Mouse (Mus musculus) lung, embryonic 15.5 days (tissue): ENCODE measurements around the gene Medag. TPM values are rescaled to one million over a fixed set of nuclear protein-coding genes. Genes with fewer than 3 reads are reported as not detected.

Source experiments
- ATAC-seq: fragments of 200-750 bp; cut with Nextera tagmentation; 2 replicates; pipeline ENCODE4 v1.8.0; 2017; ENCODE audit warnings: moderate number of reproducible peaks, borderline replicate concordance; ENCODE audit not compliant: low FRiP score, low TSS enrichment; ENCODE audit errors: extremely low read depth
- H3K27ac ChIP-seq: fragments of 300-500 bp; sonication (generic); 2 replicates; pipeline ENCODE4 v1.5.1; 2015; ENCODE audit warnings: moderate library complexity, mild to moderate bottlenecking, inconsistent platforms
- H3K27me3 ChIP-seq: fragments of 300-500 bp; sonication (generic); 2 replicates; pipeline ENCODE4 v1.6.1; 2015; ENCODE audit warnings: inconsistent platforms
- H3K36me3 ChIP-seq: fragments of 300-500 bp; sonication (generic); 2 replicates; pipeline ENCODE4 v1.6.1; 2015; ENCODE audit warnings: inconsistent platforms
- H3K4me1 ChIP-seq: fragments of 300-500 bp; sonication (generic); 2 replicates; pipeline ENCODE4 v1.6.1; 2015; ENCODE audit warnings: inconsistent platforms
- H3K4me2 ChIP-seq: fragments of 300-500 bp; sonication (generic); 2 replicates; pipeline ENCODE4 v1.6.1; 2015; ENCODE audit warnings: inconsistent platforms, mild to moderate bottlenecking, moderate library complexity
- H3K4me3 ChIP-seq: fragments of 300-500 bp; sonication (generic); 2 replicates; pipeline ENCODE4 v1.5.1; 2015; ENCODE audit warnings: mild to moderate bottlenecking, inconsistent platforms
- H3K9ac ChIP-seq: fragments of 300-500 bp; sonication (generic); 2 replicates; pipeline ENCODE4 v1.6.1; 2015; ENCODE audit warnings: inconsistent platforms
- H3K9me3 ChIP-seq: fragments of 300-500 bp; sonication (generic); 2 replicates; pipeline ENCODE4 v1.6.1; 2016; ENCODE audit warnings: inconsistent platforms
- WGBS: fragments of 180-500 bp; shearing (Covaris S2); methylation state at CpG from one replicate; pipeline ENCODE4 v1.1.7; 2015; 5-methylcytosine and 5-hydroxymethylcytosine counted together
- polyA plus RNA-seq: library from polyadenylated mRNA; unstranded; fragments of >200 nt; fragmentation: Nextera tagmentation; extraction: Ambion mirVana; gene quantifications from 2 replicates; pipeline ENCODE4 v1.2.1, GENCODE M21; 2015

Gene Medag
- polyA plus RNA-seq, 1 experiment from 2014 or later = 1.5 TPM

DNA sequence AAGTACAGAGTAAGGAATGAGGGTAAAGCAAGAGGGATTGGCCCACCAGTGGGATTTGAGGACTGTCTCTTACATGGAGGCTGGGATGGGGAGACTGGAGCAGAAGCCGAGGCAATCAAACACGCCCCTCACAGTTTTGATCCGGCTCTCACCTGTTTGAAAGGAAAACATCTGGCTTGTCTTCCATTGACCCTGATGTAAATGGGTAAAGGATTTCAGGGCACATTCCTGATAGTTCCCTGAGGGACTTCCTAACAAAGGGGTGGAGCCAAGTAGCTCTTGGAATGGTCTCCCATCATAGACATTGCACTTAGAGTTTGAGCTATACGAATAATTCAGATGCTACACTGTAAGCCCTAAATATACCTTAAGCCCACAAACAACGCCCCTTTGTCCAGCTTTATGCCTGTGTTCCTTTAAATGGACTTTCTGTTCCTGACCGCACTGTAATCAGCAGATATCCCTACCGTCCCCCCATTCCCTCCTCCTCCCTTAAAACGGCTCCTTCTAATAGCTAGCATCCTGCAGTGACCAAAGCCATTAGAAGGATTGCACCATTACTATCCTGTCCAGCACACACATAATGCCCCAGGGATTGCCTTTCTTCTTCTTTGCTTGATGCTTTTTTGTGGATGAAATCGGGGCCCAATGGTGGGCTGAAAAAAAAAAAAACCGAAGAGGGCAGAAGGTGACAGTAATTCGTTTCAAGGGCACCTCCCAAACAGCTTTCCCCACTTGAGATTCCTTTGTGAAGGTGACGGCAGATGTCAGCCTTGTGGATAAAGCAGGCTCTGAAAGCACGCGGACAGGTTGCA, 36.3 kb upstream of the Medag start:
- Histone ChIP-seq H3K9me3 (no peaks in the 10 kb centered on the region), H3K4me1 (peaks cover 44% of the 10 kb centered on the region), H3K9ac (peak overlapping the region; percentile 27; the same call in 1 of the 2 replicates), H3K4me2 (peak overlapping the region; percentile 43), H3K27me3 (no peaks in the 10 kb centered on the region), H3K4me3 (no peak overlapping the region), H3K36me3 (no peaks in the 10 kb centered on the region), H3K27ac (0 out of 2 replicates have a peak overlapping the region, but pooled peaks have one; percentile 22)
- 32% methylated on average over 14 of the region's 14 CpGs for WGBS
- no peak for ATAC-seq

GRCm38 (mm10) chr5:149375889-149376212, 35.7 kb upstream of the Medag start:
- Histone ChIP-seq H3K9me3 (no peaks in the 10 kb centered on the region), H3K36me3 (no peaks in the 10 kb centered on the region), H3K4me1 (peaks cover 48% of the 10 kb centered on the region), H3K27me3 (no peaks in the 10 kb centered on the region), H3K4me3 (no peak overlapping the region), H3K4me2 (peak overlapping the region; percentile 43), H3K9ac (peak overlapping the region; percentile 27; the same call in 1 of the 2 replicates), H3K27ac (0 out of 2 replicates have a peak overlapping the region, but pooled peaks have one; percentile 22)
- ATAC-seq = peak; percentile 74; the same call in 1 of the 2 replicates
- WGBS = under 1% methylated on average over 8 of the region's 8 CpGs

DNA sequence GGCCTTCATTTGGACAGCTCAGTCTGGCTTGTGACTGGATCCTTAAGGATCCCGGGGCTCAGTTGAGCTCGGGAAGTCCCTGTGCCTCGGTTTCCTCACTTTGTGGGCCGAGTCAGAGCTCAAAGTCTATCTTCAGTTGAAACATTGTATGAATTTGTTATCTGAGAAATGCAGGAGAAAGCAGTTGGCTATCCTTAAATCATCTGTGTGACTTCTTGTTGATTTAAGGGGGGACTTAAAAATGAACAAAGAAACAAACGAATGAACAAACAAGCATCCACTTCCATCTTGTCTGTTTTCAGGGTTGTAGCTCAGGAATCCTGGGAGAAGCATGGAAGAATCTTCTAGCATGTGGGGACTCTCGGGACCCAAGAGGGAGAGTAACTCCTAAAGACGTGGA, 35.2 kb upstream of the Medag start:
- no peak for ATAC-seq
- H3K4me3 ChIP-seq = no peak overlapping the region
- no peaks in the 10 kb centered on the region for H3K36me3 ChIP-seq
- no peaks in the 10 kb centered on the region for H3K9me3 ChIP-seq
- H3K27ac ChIP-seq = no peak overlapping the region
- no peak overlapping the region for H3K4me2 ChIP-seq
- no peaks in the 10 kb centered on the region for H3K27me3 ChIP-seq
- WGBS = 65% methylated on average over 7 of the region's 7 CpGs
- no peak overlapping the region for H3K9ac ChIP-seq
- peaks cover 54% of the 10 kb centered on the region for H3K4me1 ChIP-seq

DNA sequence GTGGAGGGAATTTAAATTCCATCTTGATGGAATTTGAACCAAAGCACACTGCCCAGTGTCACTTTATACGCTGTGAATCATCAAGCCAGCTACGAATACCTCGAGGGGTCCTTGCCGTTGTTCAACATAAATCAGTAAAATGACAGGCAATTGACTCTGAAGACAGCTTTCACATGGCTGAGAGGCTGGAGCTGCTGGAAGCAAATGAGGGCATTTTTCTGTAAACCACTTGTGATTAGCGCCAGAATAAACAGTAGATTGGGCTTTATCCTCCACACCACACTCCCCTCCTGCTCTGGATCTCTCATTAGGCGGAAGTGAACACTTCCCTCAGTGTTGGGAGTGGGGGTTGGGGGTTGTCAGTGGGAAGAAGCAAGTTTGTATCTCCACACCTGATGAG, 34.3 kb upstream of the Medag start:
- no peaks in the 10 kb centered on the region for H3K27me3 ChIP-seq
- 0 out of 2 replicates have a peak overlapping the region, but pooled peaks have one; percentile 13 for H3K27ac ChIP-seq
- no peak for ATAC-seq
- H3K4me1 ChIP-seq = peaks cover 62% of the 10 kb centered on the region
- WGBS = 7% methylated on average over 6 of the region's 6 CpGs
- no peaks in the 10 kb centered on the region for H3K9me3 ChIP-seq
- H3K4me2 ChIP-seq = no peak overlapping the region
- no peak overlapping the region for H3K9ac ChIP-seq
- H3K4me3 ChIP-seq = no peak overlapping the region
- no peaks in the 10 kb centered on the region for H3K36me3 ChIP-seq

GRCm38 (mm10) chr5:149378566-149378965, 33.0 kb upstream of the Medag start:
- no peak overlapping the region for H3K4me2 ChIP-seq
- peaks cover 60% of the 10 kb centered on the region for H3K4me1 ChIP-seq
- H3K27ac ChIP-seq = 0 out of 2 replicates have a peak overlapping the region, but pooled peaks have one; percentile 12
- no peak for ATAC-seq
- no peaks in the 10 kb centered on the region for H3K9me3 ChIP-seq
- H3K9ac ChIP-seq = no peak overlapping the region
- H3K27me3 ChIP-seq = no peaks in the 10 kb centered on the region
- no peaks in the 10 kb centered on the region for H3K36me3 ChIP-seq
- 79% methylated on average over 7 of the region's 7 CpGs for WGBS
- no peak overlapping the region for H3K4me3 ChIP-seq

DNA sequence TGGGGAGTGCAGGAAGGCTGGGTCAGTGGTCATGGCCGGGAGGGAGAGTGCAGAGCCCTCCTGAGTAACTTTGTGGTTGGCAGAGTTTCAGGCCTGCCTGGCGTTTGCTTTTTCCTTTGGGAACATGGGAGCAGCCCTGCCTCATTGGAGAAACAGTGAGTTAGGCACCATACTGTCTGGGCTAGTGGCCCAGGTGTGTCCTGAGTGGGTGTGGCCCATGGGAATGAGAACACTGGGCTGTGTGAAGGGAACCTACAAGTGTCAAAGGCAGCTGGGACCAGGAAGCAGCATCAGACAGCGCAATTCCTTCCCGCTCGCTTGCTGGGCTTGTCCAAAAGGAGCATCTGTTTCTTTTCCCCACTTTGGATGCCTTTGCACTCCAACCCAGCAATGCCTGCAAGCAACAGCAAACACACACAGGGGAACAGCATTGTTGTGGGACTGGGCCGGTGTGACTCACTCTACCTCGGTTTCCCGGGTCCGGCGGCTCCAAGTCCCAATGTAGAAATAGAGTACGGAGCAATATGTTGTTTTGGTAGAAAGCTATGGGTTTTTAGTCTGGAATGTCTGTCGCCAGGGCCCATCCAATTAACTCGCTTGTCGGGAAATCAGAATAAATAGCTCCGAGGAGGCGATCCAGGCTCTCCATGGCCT, 32.3 kb upstream of the Medag start:
- no peak for ATAC-seq
- 84% methylated on average over 16 of the region's 16 CpGs for WGBS
- Histone ChIP-seq H3K27ac (0 out of 2 replicates have a peak overlapping the region, but pooled peaks have one; percentile 12), H3K4me2 (no peak overlapping the region), H3K9me3 (no peaks in the 10 kb centered on the region), H3K4me1 (peaks cover 54% of the 10 kb centered on the region), H3K9ac (no peak overlapping the region), H3K36me3 (no peaks in the 10 kb centered on the region), H3K27me3 (no peaks in the 10 kb centered on the region), H3K4me3 (no peak overlapping the region)

DNA sequence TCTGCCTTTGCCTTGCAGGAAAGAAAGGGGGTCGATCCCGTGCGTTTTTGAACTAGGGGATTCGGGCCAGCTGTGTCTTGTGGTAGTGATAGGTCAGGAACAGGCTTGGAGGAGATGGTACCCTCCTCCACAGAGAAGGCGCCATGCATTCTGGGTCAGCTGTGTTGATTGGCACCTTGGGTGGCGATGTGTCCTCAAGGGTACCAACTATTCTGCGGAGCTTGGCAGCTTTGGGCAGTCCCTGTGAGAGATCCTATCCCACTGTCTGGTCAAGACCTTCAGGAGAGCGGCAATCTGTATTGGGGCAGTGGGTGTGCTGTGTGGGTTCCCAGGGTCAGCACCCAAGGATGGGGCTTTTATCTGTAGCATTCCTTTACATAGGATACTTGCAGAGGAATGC, 31.7 kb upstream of the Medag start:
- H3K4me1 ChIP-seq = peaks cover 54% of the 10 kb centered on the region
- H3K36me3 ChIP-seq = no peaks in the 10 kb centered on the region
- H3K27ac ChIP-seq = no peak overlapping the region
- H3K9ac ChIP-seq = no peak overlapping the region
- H3K4me2 ChIP-seq = no peak overlapping the region
- no peak overlapping the region for H3K4me3 ChIP-seq
- no peak for ATAC-seq
- 90% methylated on average over 8 of the region's 8 CpGs for WGBS
- no peaks in the 10 kb centered on the region for H3K9me3 ChIP-seq
- no peaks in the 10 kb centered on the region for H3K27me3 ChIP-seq

- peaks cover 49% of the 10 kb centered on the region for H3K4me1 ChIP-seq
- WGBS = 46% methylated on average over 8 of the region's 8 CpGs
- H3K9me3 ChIP-seq = no peaks in the 10 kb centered on the region
- H3K9ac ChIP-seq = no peak overlapping the region
- no peak overlapping the region for H3K4me2 ChIP-seq
- no peaks in the 10 kb centered on the region for H3K27me3 ChIP-seq
- no peak overlapping the region for H3K4me3 ChIP-seq
- H3K27ac ChIP-seq = no peak overlapping the region
- ATAC-seq = no peak
- no peaks in the 10 kb centered on the region for H3K36me3 ChIP-seq
These were observed 31.1 kb upstream of the Medag start for GRCm38 (mm10) chr5:149380388-149380916.

GRCm38 (mm10) chr5:149381948-149382347, 29.6 kb upstream of the Medag start:
- Histone ChIP-seq H3K9ac (no peak overlapping the region), H3K27ac (peak overlapping the region; percentile 37; the same call in 1 of the 2 replicates), H3K27me3 (no peaks in the 10 kb centered on the region), H3K36me3 (no peaks in the 10 kb centered on the region), H3K4me2 (no peak overlapping the region), H3K9me3 (no peaks in the 10 kb centered on the region), H3K4me1 (peaks cover 35% of the 10 kb centered on the region), H3K4me3 (no peak overlapping the region)
- WGBS = 48% methylated on average over 4 of the region's 4 CpGs
- no peak for ATAC-seq

DNA sequence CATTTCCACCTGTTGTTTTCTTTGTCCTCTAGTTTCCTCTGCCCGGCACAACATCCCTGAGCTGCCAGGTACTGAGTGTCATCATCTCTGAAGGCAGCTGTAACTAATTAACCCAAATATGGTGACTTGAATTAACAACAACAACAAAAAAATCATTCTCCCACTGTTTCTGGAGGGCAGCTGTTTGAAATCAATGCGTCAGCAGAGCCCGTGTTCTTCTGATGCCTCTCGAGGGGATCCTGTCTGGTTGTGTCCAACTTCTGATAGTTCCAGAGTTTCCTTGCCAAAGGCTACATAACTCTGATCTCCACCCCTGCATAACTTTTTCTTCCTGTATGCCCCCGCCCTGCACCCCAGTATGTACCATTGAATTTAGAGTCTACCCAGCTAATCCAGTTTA, 28.9 kb upstream of the Medag start:
- peaks cover 28% of the 10 kb centered on the region for H3K4me1 ChIP-seq
- no peaks in the 10 kb centered on the region for H3K9me3 ChIP-seq
- H3K27ac ChIP-seq = peak overlapping the region; percentile 37; the same call in 1 of the 2 replicates
- no peaks in the 10 kb centered on the region for H3K36me3 ChIP-seq
- no peak for ATAC-seq
- no peak overlapping the region for H3K9ac ChIP-seq
- no peak overlapping the region for H3K4me2 ChIP-seq
- H3K4me3 ChIP-seq = no peak overlapping the region
- H3K27me3 ChIP-seq = no peaks in the 10 kb centered on the region
- 70% methylated on average over 5 of the region's 5 CpGs for WGBS

DNA sequence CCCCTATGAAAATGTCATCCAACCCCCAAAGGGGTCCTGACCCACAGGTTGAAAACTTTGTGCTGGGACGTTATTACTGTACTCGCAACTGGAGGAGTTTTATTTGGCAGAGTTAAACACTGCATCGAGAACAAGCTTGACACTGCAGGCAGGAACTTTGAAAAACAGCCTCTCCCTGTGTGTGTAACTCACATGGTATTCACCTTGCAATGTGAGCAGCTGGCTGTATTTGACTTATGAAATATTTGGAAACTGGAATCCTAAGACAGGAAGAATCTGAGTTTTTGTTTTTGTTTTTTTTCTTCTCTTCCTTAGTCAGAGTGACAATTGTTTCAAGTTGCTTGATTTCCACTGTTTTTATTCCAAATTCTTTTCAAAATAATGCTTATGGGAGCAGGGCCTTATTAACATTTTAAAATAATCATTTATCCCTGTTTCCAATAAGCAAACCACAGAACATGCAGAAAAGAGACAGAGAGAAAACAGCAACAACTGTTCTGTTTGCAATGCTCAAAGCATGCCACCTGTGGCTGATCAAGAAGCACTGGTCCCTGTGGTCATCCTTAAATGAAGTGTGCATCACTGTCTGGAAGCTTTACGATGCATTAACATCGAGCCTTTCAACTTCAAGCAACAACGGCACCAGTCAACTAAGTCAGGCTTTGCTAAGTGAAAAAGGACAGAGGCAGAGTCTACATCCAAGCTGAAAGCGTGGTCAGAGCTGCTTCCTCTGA, 26.2 kb upstream of the Medag start:
- H3K4me1 ChIP-seq = peaks cover 34% of the 10 kb centered on the region
- H3K9ac ChIP-seq = no peak overlapping the region
- H3K36me3 ChIP-seq = no peaks in the 10 kb centered on the region
- no peaks in the 10 kb centered on the region for H3K27me3 ChIP-seq
- H3K4me3 ChIP-seq = no peak overlapping the region
- WGBS = 72% methylated on average over 7 of the region's 7 CpGs
- ATAC-seq = no peak
- H3K4me2 ChIP-seq = no peak overlapping the region
- H3K9me3 ChIP-seq = no peaks in the 10 kb centered on the region
- H3K27ac ChIP-seq = no peak overlapping the region
